Mouse (Mus musculus) neural tube, embryonic 13.5 days (tissue): ENCODE data around the gene G530012D18Rik. TPM values are rescaled to one million over a fixed set of nuclear protein-coding genes. Genes with fewer than 3 reads are reported as not detected.

Experiments used
- polyA plus RNA-seq: library from polyadenylated mRNA; unstranded; fragments of >200 nt; fragmentation: Nextera tagmentation; extraction: Ambion mirVana; gene quantifications from 2 replicates; pipeline ENCODE4 v1.2.1, GENCODE M21; 2015

The G530012D18Rik gene
- polyA plus RNA-seq, 1 experiment from 2014 or later: not detected

Other genes starting within 250 kb of the G530012D18Rik start
- gene Sp110, start 23.1 kb downstream of the G530012D18Rik start, polyA plus RNA-seq: 0.81 and 0.84 TPM in 2 replicates
- 0.43 and 0.47 TPM in 2 replicates for gene Sp140, start 24.7 kb downstream of the G530012D18Rik start, polyA plus RNA-seq
- 0.46 and 1.2 TPM in 2 replicates for gene Sp100, start 74.3 kb downstream of the G530012D18Rik start, polyA plus RNA-seq
- gene A630001G21Rik, start 203.0 kb downstream of the G530012D18Rik start, polyA plus RNA-seq: 0.37 and 0.46 TPM in 2 replicates
- gene Cab39, start 217.8 kb downstream of the G530012D18Rik start, polyA plus RNA-seq: 53.9 and 56.4 TPM in 2 replicates